Mouse (Mus musculus) urinary bladder, postnatal 36 days (tissue): ENCODE measurements at regions not wholly inside any gene's neighbourhood (a gene's known extent, or its start where the extent isn't known, plus 50 kb on each side); places are given as distances from the start of the nearest gene placed in this dataset.
A peak's percentile ranks its signal among the peaks of the same experiment; 100 is the strongest.

Experiments used
- DNase-seq, 2 experiments: peaks; one replicate each; pipeline ENCODE4 v3.0.0; 2022; ENCODE audit warnings: low spot score in 2 of 2, mixed read lengths in 1 of 2

DNA sequence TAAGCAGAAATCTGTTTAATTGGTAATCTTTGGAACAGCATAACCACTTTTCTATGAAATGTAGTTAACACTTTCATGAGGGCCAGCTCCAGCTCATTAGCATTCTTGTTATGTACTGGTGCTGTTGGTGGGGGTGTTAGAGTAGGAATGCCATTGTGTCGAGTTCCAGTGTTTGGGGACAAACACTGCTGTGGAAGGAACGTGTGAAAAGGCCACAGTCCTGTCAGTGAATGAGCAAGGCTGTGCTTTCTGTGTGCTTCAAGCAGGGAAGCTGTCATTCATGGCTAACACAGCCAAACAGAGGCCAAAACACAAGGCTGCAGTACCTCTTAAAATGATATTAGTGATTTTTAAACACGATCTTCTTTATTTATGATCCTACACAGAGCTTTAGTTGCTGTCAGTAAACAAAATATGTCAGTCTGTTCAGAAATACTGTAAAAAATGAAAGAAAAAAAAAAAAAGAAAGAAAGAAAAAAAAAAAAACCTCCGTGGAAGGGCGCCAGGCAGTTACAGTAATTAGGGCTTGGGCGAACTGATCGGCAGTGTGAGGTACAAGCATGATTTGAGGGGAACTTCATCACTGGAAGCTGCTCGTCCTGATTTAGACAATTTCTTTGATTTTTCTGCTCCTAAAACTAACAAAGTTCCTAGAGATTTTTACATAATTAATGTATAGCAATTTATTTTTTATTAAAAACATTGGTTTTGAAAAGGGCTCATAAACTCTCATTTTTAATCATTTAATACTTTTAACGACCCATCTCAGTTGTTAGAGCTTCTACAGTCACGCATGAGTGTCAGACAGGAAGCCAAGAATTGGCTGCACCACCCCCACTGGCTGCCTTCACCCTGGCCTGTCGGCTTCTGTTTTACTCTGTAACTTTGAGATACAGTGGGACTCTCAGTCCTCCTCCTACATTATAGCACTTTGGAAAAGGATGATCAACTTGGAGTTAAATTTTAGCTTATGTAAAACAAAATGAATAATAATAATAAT lies 80.8 kb upstream of the Dnajc24 start:
- DNase-seq = no peak

DNA sequence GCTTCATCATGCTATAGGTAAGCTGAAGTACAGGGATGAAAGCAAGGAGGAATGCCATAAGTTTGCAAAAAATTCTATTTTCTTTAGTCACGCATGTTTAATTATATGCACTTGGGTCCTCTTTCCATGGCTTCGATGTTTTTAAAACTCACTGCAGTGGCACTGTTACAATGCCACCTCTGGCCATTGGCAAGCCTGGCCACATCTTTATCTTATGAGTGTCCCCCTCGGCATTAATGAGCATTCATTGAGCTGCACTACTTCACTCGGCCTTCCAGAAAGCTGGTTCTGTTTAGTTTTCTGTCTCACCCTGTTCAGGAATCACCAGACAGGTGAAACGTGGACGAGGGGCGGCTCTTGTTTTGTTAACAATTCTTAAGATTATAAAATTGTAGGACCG lies 79.7 kb upstream of the Dnajc24 start:
- no peak for DNase-seq

DNA sequence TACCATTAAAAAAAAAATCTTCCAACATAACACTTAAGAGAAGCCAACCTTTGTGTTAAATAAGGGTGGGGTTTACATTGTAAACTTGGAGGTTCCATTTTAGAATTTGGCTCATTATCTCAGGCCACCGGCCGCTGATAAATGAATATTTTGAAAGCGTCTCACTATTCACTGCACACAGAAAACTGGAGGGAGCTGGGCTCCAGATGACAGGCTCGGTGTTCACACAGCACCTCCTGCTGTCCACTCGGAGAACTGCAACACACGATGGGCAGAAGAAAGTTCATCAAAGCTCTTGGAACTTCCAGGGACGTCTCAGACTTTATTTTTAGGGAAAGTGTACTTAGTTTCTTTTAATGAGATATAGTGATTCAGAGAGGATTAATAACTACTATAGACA lies 78.6 kb upstream of the Dnajc24 start:
- peak; percentile 54 to 55 for DNase-seq

DNA sequence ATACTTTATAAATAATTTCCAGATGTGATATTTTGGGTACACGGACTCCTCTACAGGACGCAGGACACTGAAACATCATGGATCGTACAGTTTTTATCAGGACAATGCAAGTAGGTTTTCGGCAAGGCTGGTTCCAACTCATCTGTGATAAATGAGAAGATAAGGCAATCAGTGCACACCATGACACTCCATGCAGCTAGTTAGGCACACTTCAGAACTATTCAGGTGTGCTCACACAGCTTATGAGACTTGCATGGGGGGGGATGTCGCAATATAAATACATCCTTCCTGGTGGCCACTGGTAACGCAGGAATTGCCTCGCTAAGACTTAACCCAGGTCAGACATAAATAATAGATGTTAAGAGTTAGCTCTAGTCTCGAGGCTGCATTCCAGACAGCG lies 77.3 kb upstream of the Dnajc24 start:
- DNase-seq = no peak

DNA sequence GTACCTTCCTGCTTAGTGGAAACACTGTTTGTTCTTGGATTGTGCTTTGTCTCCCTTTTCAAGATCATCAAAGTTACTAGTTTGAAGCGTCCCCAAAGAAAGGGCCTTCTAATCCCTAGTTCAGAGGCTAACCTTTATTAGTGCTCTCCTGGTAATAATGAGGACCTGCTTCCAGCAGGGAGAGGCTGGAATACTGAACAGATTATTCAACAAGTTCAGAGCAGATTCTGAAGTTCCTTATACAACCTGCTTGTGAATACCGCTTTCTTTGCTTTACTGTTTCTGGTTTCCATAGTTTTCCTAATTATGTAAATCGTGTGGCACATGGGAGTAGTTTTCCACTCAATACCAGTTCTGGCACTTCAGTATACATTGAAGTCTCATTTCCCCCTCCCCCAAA lies 75.2 kb upstream of the Dnajc24 start:
- no peak for DNase-seq

DNA sequence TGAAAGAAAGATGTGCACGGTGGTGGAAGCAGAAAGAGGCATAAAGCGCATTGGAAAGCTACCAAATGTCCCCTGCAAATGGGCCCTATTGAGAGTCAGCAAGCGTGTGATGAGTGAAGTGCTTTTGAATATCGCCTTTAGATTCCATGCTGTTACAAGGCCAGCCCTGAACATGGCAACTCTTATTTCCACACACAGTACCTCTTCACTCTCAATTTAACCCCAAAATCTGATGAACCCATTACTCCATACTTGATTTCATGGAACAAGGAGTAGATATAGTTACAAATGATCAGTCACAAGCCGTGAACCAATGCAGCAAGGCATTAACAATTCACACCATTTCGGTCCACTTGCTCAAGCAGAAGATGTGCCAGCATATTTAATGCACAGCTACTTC lies 71.1 kb upstream of the Dnajc24 start:
- DNase-seq = no peak

DNA sequence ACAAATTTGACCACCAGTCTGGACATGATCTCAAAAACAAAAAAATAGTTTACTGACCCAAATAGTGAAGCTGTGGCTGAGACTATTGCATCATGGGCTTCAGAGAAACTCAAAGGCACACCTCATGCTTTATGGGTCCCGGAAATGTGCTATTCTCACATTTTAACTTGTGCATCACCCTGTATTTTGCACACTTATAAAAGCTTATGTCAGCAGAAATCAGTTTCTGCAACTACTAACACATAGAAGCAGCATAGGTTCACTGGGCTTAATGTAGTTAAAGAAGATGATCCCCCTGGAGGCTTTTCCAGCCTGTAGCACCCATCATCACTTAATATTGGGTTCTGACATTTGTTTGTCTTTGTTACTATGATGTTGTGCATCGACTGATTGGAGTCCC lies 61.0 kb upstream of the Dnajc24 start:
- DNase-seq = no peak
